Mouse (Mus musculus): ENCODE data around the gene Mob3b. TPM values are rescaled to one million over a fixed set of nuclear protein-coding genes. Genes with fewer than 3 reads are reported as not detected.

The Mob3b gene
- polyA plus RNA-seq, 1 experiment from 2014 or later, result 8.5 TPM

- no peaks in the 10 kb centered on the region for H3K9me3 ChIP-seq (replicated peaks)
- no peak overlapping the region for H3K4me3 ChIP-seq (replicated peaks)
- H3K27ac ChIP-seq (replicated peaks), result no peak overlapping the region
- H3K4me1 ChIP-seq (replicated peaks), result peaks cover 10% of the 10 kb centered on the region
- H3K4me2 ChIP-seq, result no peak overlapping the region
- no peak for ATAC-seq (ENCODE audit: insufficient read depth)
- no peaks in the 10 kb centered on the region for H3K27me3 ChIP-seq
- H3K36me3 ChIP-seq (replicated peaks), result no peaks in the 10 kb centered on the region
- no peak overlapping the region for H3K9ac ChIP-seq
- 72% methylated on average over 13 of the region's 13 CpGs for WGBS (ENCODE audit: insufficient replicate concordance)
Observed at GRCm38 (mm10) chr4:35169571-35170125, 12.4 kb upstream of the Mob3b start.

- Histone ChIP-seq H3K4me2 (no peak overlapping the region), H3K36me3 (replicated peaks) (no peaks in the 10 kb centered on the region), H3K9me3 (replicated peaks) (no peaks in the 10 kb centered on the region), H3K9ac (no peak overlapping the region), H3K27me3 (no peaks in the 10 kb centered on the region), H3K27ac (replicated peaks) (no peak overlapping the region), H3K4me1 (replicated peaks) (peaks cover 10% of the 10 kb centered on the region), H3K4me3 (replicated peaks) (no peak overlapping the region)
- WGBS (ENCODE audit: insufficient replicate concordance), result 59% methylated on average over 5 of the region's 5 CpGs
- no peak for ATAC-seq (ENCODE audit: insufficient read depth)
Observed at GRCm38 (mm10) chr4:35167855-35168254, 10.6 kb upstream of the Mob3b start.

GRCm38 (mm10) chr4:35165947-35166346 lies 8.7 kb upstream of the Mob3b start:
- Histone ChIP-seq H3K4me2 (no peak overlapping the region), H3K9ac (no peak overlapping the region), H3K4me1 (replicated peaks) (peaks cover 10% of the 10 kb centered on the region), H3K27ac (replicated peaks) (peak overlapping the region; percentile 51; the same call in 1 of the 2 replicates), H3K36me3 (replicated peaks) (no peaks in the 10 kb centered on the region), H3K9me3 (replicated peaks) (no peaks in the 10 kb centered on the region), H3K27me3 (no peaks in the 10 kb centered on the region), H3K4me3 (replicated peaks) (no peak overlapping the region)
- ATAC-seq (ENCODE audit: insufficient read depth), result peak; percentile 63
- 17% methylated on average over 3 of the region's 3 CpGs for WGBS (ENCODE audit: insufficient replicate concordance)

GRCm38 (mm10) chr4:35165275-35165674 lies 8.0 kb upstream of the Mob3b start:
- H3K4me2 ChIP-seq, result no peak overlapping the region
- WGBS (ENCODE audit: insufficient replicate concordance), result 75% methylated on average over 2 of the region's 2 CpGs
- no peak overlapping the region for H3K9ac ChIP-seq
- no peak overlapping the region for H3K4me3 ChIP-seq (replicated peaks)
- H3K9me3 ChIP-seq (replicated peaks), result no peaks in the 10 kb centered on the region
- no peak overlapping the region for H3K27ac ChIP-seq (replicated peaks)
- H3K4me1 ChIP-seq (replicated peaks), result peaks cover 10% of the 10 kb centered on the region
- no peaks in the 10 kb centered on the region for H3K36me3 ChIP-seq (replicated peaks)
- H3K27me3 ChIP-seq, result no peaks in the 10 kb centered on the region
- no peak for ATAC-seq (ENCODE audit: insufficient read depth)

- no peak for ATAC-seq (ENCODE audit: insufficient read depth)
- no peak overlapping the region for H3K4me3 ChIP-seq (replicated peaks)
- peak overlapping the region; percentile 84 for H3K4me2 ChIP-seq
- no peak overlapping the region for H3K9ac ChIP-seq
- H3K4me1 ChIP-seq (replicated peaks), result peaks cover 10% of the 10 kb centered on the region; the same call in 1 of the 2 replicates
- WGBS (ENCODE audit: insufficient replicate concordance), result 30% methylated on average over 11 of the region's 11 CpGs
- H3K27me3 ChIP-seq, result peaks cover 31% of the 10 kb centered on the region
- no peaks in the 10 kb centered on the region for H3K9me3 ChIP-seq (replicated peaks)
- no peak overlapping the region for H3K27ac ChIP-seq (replicated peaks)
- H3K36me3 ChIP-seq (replicated peaks), result no peaks in the 10 kb centered on the region
Observed at GRCm38 (mm10) chr4:35157815-35158214, 531 bp upstream of the Mob3b start.

GRCm38 (mm10) chr4:35156149-35156611 lies 1.1 kb downstream of the Mob3b start:
- WGBS (ENCODE audit: insufficient replicate concordance), result under 1% methylated on average over 26 of the region's 26 CpGs
- H3K27me3 ChIP-seq, result peaks cover 31% of the 10 kb centered on the region
- H3K4me1 ChIP-seq (replicated peaks), result peaks cover 10% of the 10 kb centered on the region; the same call in 1 of the 2 replicates
- peak; percentile 61 for ATAC-seq (ENCODE audit: insufficient read depth)
- H3K4me2 ChIP-seq, result peak overlapping the region; percentile 84
- H3K4me3 ChIP-seq (replicated peaks), result peak overlapping the region; percentile 64
- no peaks in the 10 kb centered on the region for H3K9me3 ChIP-seq (replicated peaks)
- H3K27ac ChIP-seq (replicated peaks), result peak overlapping the region; percentile 76
- no peaks in the 10 kb centered on the region for H3K36me3 ChIP-seq (replicated peaks)
- H3K9ac ChIP-seq, result peak overlapping the region; percentile 57

- Histone ChIP-seq H3K4me2 (peak overlapping the region; percentile 84), H3K27me3 (peaks cover 31% of the 10 kb centered on the region), H3K4me3 (replicated peaks) (peak overlapping the region; percentile 64), H3K9ac (peak overlapping the region; percentile 57; the same call in 1 of the 2 replicates), H3K27ac (replicated peaks) (peak overlapping the region; percentile 76), H3K4me1 (replicated peaks) (peaks cover 10% of the 10 kb centered on the region; the same call in 1 of the 2 replicates), H3K36me3 (replicated peaks) (no peaks in the 10 kb centered on the region), H3K9me3 (replicated peaks) (no peaks in the 10 kb centered on the region)
- peak; percentile 69 for ATAC-seq (ENCODE audit: insufficient read depth)
- 23% methylated on average over 20 of the region's 20 CpGs for WGBS (ENCODE audit: insufficient replicate concordance)
Observed at GRCm38 (mm10) chr4:35155132-35155922, 2.0 kb downstream of the Mob3b start.

GRCm38 (mm10) chr4:35154051-35154450 lies 3.2 kb downstream of the Mob3b start:
- no peak overlapping the region for H3K4me3 ChIP-seq (replicated peaks)
- H3K27me3 ChIP-seq, result peaks cover 31% of the 10 kb centered on the region
- 45% methylated on average over 3 of the region's 3 CpGs for WGBS (ENCODE audit: insufficient replicate concordance)
- no peak overlapping the region for H3K27ac ChIP-seq (replicated peaks)
- H3K4me2 ChIP-seq, result no peak overlapping the region
- peaks cover 10% of the 10 kb centered on the region; the same call in 1 of the 2 replicates for H3K4me1 ChIP-seq (replicated peaks)
- no peaks in the 10 kb centered on the region for H3K9me3 ChIP-seq (replicated peaks)
- H3K9ac ChIP-seq, result no peak overlapping the region
- ATAC-seq (ENCODE audit: insufficient read depth), result no peak
- no peaks in the 10 kb centered on the region for H3K36me3 ChIP-seq (replicated peaks)

GRCm38 (mm10) chr4:35151756-35152155 lies 5.5 kb downstream of the Mob3b start, which contains the start of gene Ifnk:
Gene Ifnk (plus strand): TSS chr4:35152056.
- H3K4me3 ChIP-seq (replicated peaks), result no peak within 1 kb of the TSS
- 63% methylated on average over 4 of the region's 4 CpGs for WGBS (ENCODE audit: insufficient replicate concordance)
- H3K4me2 ChIP-seq, result no peak within 1 kb of the TSS
- no peaks in the 10 kb centered on the region for H3K9me3 ChIP-seq (replicated peaks)
- H3K27ac ChIP-seq (replicated peaks), result no peak within 1 kb of the TSS
- ATAC-seq (ENCODE audit: insufficient read depth), result no peak
- H3K27me3 ChIP-seq, result peaks cover 18% of the 10 kb centered on the region
- H3K4me1 ChIP-seq (replicated peaks), result peaks cover 4% of the 10 kb centered on the region; the same call in 1 of the 2 replicates
- no peak within 1 kb of the TSS for H3K9ac ChIP-seq
- no peaks in the 10 kb centered on the region for H3K36me3 ChIP-seq (replicated peaks)

- no peak overlapping the region for H3K4me2 ChIP-seq
- H3K9ac ChIP-seq, result no peak overlapping the region
- no peak overlapping the region for H3K4me3 ChIP-seq (replicated peaks)
- H3K4me1 ChIP-seq (replicated peaks), result no peaks in the 10 kb centered on the region; the same call in 1 of the 2 replicates
- WGBS (ENCODE audit: insufficient replicate concordance), result 58% methylated on average over 3 of the region's 3 CpGs
- no peak overlapping the region for H3K27ac ChIP-seq (replicated peaks)
- no peaks in the 10 kb centered on the region for H3K36me3 ChIP-seq (replicated peaks)
- ATAC-seq (ENCODE audit: insufficient read depth), result no peak
- H3K27me3 ChIP-seq, result peaks cover 9% of the 10 kb centered on the region; the same call in 1 of the 2 replicates
- H3K9me3 ChIP-seq (replicated peaks), result no peaks in the 10 kb centered on the region
Observed at GRCm38 (mm10) chr4:35150706-35151105, 6.6 kb downstream of the Mob3b start.

GRCm38 (mm10) chr4:35148326-35148725 lies 9.0 kb downstream of the Mob3b start:
- no peak for ATAC-seq (ENCODE audit: insufficient read depth)
- H3K4me2 ChIP-seq, result no peak overlapping the region
- H3K27me3 ChIP-seq, result no peaks in the 10 kb centered on the region
- H3K9ac ChIP-seq, result no peak overlapping the region
- no peaks in the 10 kb centered on the region for H3K36me3 ChIP-seq (replicated peaks)
- H3K9me3 ChIP-seq (replicated peaks), result no peaks in the 10 kb centered on the region
- H3K27ac ChIP-seq (replicated peaks), result no peak overlapping the region
- H3K4me1 ChIP-seq (replicated peaks), result no peaks in the 10 kb centered on the region
- no peak overlapping the region for H3K4me3 ChIP-seq (replicated peaks)
- WGBS (ENCODE audit: insufficient replicate concordance), result 62% methylated on average over 4 of the region's 4 CpGs
